Mouse (Mus musculus) heart, adult 11 months (tissue): ENCODE data around the gene Gas7.

ENCODE experiments used
- DNase-seq: peaks from one replicate; pipeline ENCODE4 v3.0.0; 2022

Gas7 gene

GRCm38 (mm10) chr11:67632906-67633305 lies 177.7 kb downstream of the Gas7 start:
- no peak for DNase-seq

DNA sequence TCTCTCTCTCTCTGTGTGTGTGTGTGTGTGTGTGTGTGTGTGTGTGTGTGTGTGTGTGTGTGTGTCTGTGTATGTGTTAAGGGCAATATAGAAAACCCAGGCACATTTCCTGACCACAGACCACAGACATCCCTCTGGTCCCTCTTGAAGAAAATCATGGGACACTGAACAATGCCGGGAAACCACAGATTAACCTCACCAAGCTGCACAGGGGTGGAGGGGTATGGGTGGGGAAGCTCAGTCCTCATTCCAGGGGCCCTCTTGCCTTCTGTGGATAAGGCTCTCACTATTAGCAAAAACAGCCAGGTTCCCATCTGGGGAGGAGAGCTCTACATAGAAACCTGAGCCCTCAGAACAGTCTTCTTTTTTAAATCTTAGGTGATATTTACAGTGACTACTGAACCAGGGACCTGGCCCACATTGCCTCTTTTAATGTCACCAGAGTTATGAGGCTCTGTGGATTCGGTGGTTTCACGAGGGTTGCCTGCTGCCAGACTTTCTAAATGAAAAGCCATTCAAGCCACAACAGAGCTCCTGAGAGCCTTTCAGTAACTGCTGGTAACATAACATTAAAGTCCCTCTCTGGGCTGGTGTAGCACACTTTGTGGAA lies 178.5 kb downstream of the Gas7 start:
- DNase-seq = no peak

DNA sequence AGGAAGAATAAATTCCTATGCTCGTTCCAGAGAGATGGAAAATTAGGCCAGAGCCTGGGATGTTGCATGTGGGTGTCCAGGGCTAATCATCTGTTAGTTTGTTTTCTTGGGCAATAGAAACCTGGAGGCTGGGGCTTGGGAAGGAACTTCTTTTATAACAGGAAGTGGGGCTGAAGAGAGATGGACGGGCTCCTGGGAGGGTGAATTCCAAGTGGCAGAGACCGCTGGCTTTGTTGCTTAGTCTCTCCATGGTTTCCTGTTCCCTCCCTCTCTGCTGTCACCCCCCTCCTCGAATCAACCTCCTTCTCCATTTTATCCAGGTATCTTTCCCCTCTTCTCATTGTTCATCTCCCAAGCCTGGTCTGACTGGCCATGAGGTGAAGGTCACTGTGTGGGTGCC lies 181.0 kb downstream of the Gas7 start:
- peak; percentile 93 for DNase-seq

DNA sequence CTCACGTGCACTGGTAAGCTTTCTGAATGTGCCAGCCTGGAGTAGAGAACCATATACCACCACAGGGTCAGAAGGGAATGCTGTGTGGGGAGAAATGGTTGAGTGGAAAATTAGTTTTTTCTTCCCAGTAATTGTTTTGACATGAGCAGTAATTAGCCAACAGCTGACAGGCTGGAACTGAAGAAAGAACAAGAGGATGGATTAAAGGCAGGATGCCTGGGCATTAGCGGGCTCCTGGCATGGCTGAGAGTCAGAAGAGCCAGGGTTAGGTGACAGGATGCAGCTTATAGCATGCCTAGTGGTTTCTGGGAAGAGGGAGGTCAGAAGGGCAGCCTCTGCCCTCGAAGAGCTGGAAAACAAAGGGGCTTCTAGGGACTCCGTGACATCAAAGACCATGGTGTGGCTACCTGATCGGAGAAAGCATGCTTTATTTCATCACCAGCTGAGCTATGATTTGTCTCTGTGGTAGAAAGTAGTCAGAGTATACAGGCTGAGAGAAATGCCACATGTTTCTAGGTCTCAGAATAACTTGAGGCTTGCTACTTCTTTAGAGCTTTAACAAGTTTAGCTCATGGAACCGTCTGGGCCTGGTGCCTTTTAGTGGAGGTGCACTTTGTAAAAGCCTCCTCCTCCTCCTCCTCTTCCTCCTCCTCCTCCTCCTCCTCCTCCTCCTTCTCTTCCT lies 181.8 kb downstream of the Gas7 start:
- no peak for DNase-seq

DNA sequence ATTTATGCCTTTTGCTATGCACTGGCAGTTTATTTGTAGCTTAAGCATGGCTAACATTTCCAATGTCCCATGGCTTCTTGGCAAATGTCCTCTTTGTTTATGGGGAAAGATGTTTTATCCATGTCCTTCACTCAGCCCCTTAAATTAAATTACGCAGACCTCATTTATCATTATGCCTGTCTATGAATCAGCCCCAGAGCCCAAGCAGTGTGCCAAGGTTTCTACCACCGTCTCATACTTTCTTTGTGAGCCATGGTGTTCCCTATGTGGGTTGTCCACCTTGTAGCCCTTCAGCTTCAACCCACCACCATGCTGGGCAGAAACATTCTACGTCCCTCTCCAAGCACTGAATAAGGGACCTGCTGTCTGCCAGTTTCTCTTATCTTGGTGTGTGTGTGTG lies 183.2 kb downstream of the Gas7 start:
- no peak for DNase-seq

DNA sequence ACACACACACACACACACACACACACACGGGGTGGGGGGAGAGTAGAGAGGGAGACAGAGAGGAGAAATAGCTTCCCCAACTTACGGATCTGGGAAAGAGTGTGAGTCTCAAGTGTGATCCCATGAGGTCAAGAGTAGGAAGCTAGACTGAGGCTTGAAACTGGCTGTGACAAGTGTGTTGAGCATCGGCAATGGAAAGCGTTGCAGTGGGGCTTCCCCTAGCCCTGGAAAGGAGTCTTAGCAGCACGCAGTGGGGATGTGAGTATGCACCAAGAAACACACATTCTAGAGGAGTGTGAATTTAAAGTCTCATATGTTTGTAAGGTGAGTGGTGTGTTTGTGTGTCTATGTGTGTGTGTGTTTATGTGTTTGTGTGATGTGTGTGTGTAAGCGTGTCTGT lies 185.1 kb downstream of the Gas7 start:
- DNase-seq = no peak

GRCm38 (mm10) chr11:67642421-67642820 lies 187.2 kb downstream of the Gas7 start:
- DNase-seq = no peak

DNA sequence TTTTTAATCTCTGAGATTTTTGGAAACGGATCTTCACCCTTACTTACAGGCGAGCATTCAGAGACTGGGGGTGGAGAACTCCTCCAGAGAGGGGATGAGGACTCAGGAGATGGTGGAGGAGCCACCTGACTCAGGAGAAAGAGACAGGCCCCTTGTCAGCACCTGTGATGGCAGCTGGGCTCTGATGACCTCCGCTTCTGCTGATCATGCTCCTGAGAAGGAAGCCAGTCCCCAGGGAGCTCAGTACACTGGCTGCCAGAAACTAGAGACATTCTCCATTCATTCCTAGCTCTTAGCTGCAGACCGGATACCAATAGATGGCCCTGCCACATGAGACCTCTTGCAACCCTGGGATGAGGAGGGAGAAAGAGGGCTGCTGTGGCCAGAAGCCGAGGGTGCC lies 187.6 kb downstream of the Gas7 start:
- DNase-seq = no peak

GRCm38 (mm10) chr11:67643465-67643864 lies 188.2 kb downstream of the Gas7 start:
- DNase-seq = no peak

DNA sequence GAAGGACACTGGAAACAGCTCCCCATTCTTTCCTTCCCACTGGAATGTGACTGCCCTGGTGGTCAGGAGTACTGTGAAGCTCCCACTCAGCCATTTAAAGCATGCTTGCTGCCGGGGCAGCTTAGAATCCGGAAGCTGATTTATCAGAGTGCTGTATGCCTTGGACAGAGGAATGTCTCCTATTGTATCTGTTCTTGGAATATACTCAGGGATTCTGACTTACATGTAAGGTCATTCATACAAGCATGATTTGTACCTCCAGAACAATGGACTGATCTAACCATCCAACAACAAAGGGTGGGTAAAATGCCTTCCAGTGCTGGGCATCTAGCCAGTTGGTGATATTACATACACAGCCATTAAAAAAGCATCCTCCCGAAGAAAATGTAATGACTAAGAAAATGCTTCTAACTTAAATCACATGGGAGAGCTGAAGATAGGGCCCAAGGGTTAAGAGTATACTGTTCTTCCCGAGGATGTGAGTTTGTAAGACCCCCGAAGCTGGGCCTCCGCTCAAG lies 189.5 kb downstream of the Gas7 start:
- DNase-seq = no peak

DNA sequence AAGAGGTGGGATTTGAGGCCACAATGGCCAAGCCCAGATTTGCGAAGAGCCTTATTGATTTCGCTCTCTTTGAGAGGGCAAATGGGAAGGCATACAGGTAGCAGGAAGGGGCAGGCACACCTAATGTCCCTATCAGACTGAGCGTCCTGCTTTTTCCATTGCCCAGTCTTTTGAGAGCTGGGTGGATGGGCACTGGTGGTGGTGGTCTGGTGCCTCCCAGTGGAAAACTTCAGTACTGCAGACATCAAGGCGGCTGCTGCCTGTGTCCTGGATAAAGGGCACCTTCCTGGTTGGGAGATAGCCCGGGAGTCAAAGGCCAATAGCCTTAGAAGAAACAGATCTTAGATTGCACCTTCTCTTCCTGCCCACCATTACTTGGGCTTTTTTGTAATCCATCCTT lies 192.5 kb downstream of the Gas7 start:
- DNase-seq = peak; percentile 94

- DNase-seq = peak; percentile 95
Observed at GRCm38 (mm10) chr11:67648651-67649407, 193.6 kb downstream of the Gas7 start.

DNA sequence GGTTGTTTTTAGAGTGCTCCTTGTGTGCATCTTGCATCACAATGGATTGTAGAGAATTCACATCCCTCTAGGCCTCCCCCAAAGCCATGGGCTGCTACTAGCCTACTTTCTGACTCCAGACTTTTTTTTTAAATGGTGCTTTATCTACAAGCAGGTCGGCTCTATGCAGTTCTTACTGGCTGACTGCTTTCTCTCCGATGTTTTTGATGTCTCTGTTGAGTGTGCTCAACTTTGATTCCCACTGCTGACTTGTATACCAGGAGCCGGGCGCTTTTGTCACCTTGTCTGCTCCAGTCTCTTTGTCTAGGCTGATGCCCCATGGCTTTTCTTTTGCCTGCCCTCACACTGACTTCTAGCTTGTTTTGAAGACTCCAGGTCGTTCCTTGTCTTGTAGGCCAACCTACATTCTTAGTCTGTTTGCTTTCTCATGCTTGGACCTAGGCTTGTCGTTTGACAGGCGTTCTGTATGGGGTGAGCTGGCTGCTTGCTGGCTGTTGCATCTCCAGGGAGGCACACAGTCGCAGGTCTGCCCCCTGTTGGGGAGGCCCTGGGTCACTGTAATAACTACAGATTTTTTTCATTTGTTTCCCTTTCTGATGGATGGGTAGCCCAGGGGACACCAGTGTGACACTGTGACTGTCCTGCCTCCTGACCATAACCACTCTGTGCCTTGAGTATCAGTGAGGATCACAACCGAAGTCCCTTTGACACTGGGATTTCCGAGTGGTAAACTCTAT lies 194.9 kb downstream of the Gas7 start:
- DNase-seq = no peak

GRCm38 (mm10) chr11:67651731-67652130 lies 196.5 kb downstream of the Gas7 start:
- DNase-seq = no peak

DNA sequence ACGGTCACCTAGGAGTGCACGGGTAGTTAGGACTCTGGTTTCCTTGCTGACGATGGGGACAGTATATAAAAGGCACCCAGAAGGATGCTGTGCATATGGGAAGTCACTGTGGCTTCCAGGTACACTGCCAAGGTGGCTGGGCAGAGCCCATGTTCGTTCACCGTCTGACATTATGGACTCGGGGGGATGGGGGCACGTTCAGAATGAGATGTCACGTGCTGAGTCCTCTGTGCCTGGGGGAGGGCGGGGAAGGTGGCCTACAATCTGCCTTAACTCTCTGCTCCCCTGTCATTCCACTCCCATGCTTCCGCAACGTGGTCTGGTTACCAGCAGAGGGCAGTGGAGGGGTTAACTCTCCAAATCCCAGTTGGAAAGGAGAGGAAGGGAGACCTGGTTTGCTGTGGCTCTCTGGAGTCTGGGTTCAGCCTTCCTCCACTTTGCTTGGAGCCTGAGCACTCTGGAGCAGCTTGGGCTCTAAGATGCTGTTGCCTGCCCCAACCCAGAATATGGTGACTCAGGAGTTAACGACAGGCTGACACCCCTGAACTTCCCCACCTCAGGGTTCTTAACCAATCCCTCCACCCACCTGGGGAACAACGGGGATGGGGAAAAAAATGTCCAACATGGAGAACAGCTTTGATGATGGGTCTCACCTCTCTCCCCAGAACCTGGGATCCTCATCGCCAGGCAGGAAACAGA lies 197.1 kb downstream of the Gas7 start:
- DNase-seq = no peak

- no peak for DNase-seq
Observed at GRCm38 (mm10) chr11:67652893-67653255, 197.6 kb downstream of the Gas7 start.

- DNase-seq = no peak
Observed at GRCm38 (mm10) chr11:67653521-67654090, 198.4 kb downstream of the Gas7 start.

GRCm38 (mm10) chr11:67654514-67654913 lies 199.3 kb downstream of the Gas7 start:
- no peak for DNase-seq

- DNase-seq = no peak
Observed at GRCm38 (mm10) chr11:67655236-67655959, 200.2 kb downstream of the Gas7 start.

- no peak for DNase-seq
Observed at GRCm38 (mm10) chr11:67656366-67656765, 201.1 kb downstream of the Gas7 start.

DNA sequence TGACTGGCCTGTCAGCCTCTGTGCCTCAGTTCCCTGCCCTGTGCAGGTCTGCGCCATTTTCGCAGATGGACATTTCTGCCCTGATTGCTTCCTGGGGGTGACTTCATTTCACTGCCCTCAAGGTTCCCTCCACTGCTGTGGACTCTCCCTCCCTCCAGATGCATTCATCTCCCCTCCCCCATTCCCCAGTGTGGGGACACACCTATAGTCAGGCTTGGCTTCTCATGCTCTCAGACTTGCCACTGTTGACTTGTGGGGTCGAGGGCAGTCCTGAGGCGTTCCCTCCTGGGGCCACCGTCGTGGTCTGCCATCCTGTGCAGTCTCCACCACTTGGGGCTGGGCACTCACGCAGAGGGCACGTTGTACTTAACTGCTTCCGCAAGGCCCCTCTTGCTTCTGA lies 201.6 kb downstream of the Gas7 start:
- no peak for DNase-seq
